In genomic region chr10:61911770-61912169, GRCm38 (mm10) we compare ENCODE assay signal across 26 mouse cellular contexts.
"Had no signal": no experiment of that assay in that cellular context is flagged by ENCODE, and none has a peak within 500 bp of the region (broad histone marks: within the 10 kb centered on the region; RNA-seq: fewer than 3 reads in every experiment).

No protein-coding gene starts in this region.

- H3K4me3 ChIP-seq: heart, embryonic 10.5 days; heart, embryonic 12.5 days; hindbrain, embryonic 10.5 days; hindbrain, embryonic 12.5 days; intestine, embryonic 15.5 days; layer of hippocampus, adult 2 months; left cerebral cortex, adult 2 months; limb, embryonic 10.5 days; limb, embryonic 12.5 days; liver, embryonic 13.5 days; liver, embryonic 15.5 days had no signal

- DNase-seq: gastrocnemius, postnatal 10 days; gastrocnemius, postnatal 25 days; heart, adult 18-20 months; heart, postnatal 10 days; heart, postnatal 4 days; kidney, adult 18-20 months; kidney, adult 8-10 months; kidney, postnatal 4 days; liver; liver, embryonic 13.5 days had no signal

- H3K4me1 ChIP-seq: hindbrain, embryonic 10.5 days; hindbrain, embryonic 12.5 days; intestine, embryonic 15.5 days; limb, embryonic 12.5 days; liver, embryonic 13.5 days; liver, embryonic 15.5 days had no signal

- ATAC-seq: forebrain, embryonic 16.5 days; hindbrain, embryonic 16.5 days; inflammation-experienced regulatory T-cells, adult 6 months; intestine, embryonic 15.5 days; intestine, postnatal 0 days had no signal

- H3K4me2 ChIP-seq: heart, embryonic 12.5 days; hindbrain, embryonic 12.5 days; hindbrain, embryonic 14.5 days; intestine, embryonic 15.5 days; limb, embryonic 12.5 days; liver, embryonic 11.5 days; liver, embryonic 13.5 days; liver, embryonic 15.5 days had no signal

- H3K27ac ChIP-seq: heart, embryonic 10.5 days; hindbrain, embryonic 10.5 days; hindbrain, embryonic 12.5 days; hindbrain, embryonic 14.5 days; intestine, embryonic 15.5 days; layer of hippocampus, adult 2 months; left cerebral cortex, adult 2 months; limb, embryonic 10.5 days; limb, embryonic 12.5 days; liver, embryonic 13.5 days; liver, embryonic 15.5 days had no signal

- H3K9ac ChIP-seq: heart, embryonic 12.5 days; hindbrain, embryonic 12.5 days; hindbrain, embryonic 14.5 days; intestine, embryonic 15.5 days; limb, embryonic 12.5 days; liver, embryonic 13.5 days; liver, embryonic 15.5 days had no signal

- H3K27me3 ChIP-seq: heart, embryonic 12.5 days; hindbrain, embryonic 12.5 days; intestine, embryonic 15.5 days; limb, embryonic 12.5 days; liver, embryonic 13.5 days; liver, embryonic 15.5 days had no signal

- H3K36me3 ChIP-seq: hindbrain, embryonic 10.5 days; hindbrain, embryonic 12.5 days; limb, embryonic 10.5 days; limb, embryonic 12.5 days; liver, embryonic 13.5 days; liver, embryonic 15.5 days had no signal

- H3K9me3 ChIP-seq: liver, embryonic 13.5 days; liver, embryonic 15.5 days had no signal
